Mouse (Mus musculus) thymus, postnatal 4 days (tissue): ENCODE data around the gene Cfap206.
"Not testable (repeated sequence)": the region's sequence is repeated elsewhere in the genome, so short reads cannot be mapped to it uniquely, and the experiment has no call there.

Source experiments
- DNase-seq: peaks from one replicate; pipeline ENCODE4 v3.0.0; 2021

Gene Cfap206

DNA sequence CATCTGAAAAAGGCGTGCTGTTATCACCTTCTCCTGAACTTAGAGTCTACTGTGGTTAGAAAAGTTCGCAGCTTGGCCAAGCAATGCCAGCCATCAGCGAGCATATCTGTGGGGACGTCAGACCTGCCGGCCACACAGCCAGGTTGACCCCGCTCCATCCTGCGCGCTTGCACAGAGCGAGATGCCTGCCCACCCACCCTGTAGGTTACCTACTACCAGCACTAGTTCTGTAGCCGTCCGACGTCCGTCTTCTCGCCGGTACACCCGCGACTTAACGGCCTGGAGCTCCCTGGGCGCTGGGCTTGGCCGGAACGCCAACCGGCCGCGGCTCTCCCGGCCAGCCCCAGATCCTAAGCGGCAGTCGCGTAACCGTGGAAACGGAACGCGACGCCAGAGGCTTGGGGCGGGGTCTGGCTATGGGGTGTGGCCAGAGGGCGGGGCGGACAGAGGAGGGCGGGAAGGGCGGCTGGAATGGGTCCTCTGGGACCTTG, at the start of gene Cfap206:
TSS of gene Cfap206 (minus strand) at position 356 of the 491 bp plus-strand sequence.
- DNase-seq = peak; percentile 54

DNA sequence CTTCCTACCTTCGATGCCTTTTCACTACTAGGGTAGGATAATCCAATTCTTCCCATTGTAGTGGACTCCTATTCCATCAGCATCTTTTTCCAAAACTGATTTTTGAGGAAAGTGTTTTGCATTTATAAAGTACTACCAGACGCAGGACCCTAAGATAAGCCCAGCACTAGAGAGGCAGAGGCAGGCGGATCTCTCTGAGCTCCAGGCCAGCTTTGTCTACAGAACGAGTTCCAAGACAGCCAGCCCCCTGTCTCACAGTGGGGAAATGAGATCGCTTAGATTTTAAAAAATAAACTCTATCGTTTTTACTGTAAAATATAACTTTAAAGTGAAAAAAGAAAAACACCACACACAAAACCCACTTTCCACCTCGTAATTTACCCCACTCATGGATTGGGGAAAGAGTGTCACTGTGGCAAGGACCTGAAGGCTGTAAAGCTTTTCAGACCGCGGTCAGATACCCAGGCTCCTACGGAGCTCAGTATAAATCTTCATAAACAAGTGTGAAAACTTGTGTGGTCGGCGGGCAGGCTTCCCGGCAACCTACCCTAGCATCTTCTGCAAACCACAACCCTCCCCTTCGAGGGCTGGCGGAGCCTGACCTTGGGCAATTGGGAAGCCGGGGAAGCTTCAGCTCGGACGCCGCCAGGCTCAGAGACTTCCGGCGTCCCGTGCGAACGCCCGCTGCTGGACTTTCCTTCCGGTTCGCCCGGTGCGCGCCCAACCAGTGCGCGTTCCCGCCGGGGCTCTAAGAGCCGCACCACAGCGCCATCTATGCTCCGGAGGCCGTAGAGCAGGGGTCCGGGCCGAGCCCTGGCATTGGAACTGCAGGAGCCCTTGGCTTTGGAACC, 47.9 kb upstream of the Cfap206 start, which contains the start of gene Smim8:
TSS of gene Smim8 (minus strand) at position 747 of the 851 bp plus-strand sequence.
- DNase-seq = peak; percentile 96

DNA sequence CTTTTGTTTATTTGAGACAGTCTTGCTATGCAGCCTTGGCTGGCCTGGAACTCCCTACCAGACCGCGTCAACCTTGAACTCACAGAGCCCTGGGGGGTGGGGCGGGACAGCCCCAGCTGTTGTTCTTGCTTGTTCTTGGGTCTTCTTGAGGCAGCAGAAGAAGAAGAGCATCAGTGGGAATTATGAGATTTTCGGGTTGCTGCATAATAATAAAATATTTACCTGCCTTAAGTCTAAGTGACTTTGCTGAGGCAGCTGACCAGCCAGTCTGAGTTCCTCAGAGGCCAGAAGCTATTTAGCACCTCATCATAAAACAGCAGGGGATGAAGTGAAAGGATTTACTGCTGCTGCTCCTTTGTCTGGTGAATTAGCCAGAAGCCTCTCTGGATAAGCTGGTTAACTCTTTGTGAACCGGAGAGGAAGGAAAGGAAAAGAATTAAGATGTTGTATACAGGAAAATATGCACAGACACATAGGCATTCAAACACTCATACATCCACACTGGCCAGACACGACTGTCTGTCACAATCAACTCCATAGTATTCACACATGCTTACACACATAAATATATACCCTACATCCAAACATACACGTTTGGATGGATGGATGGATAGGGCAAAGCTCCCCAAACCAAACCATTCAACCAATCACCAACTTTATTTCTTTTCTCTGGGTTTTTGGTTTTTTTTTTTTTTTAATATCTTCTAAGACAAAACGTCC, 41.8 kb upstream of the Cfap206 start:
- no peak for DNase-seq

DNA sequence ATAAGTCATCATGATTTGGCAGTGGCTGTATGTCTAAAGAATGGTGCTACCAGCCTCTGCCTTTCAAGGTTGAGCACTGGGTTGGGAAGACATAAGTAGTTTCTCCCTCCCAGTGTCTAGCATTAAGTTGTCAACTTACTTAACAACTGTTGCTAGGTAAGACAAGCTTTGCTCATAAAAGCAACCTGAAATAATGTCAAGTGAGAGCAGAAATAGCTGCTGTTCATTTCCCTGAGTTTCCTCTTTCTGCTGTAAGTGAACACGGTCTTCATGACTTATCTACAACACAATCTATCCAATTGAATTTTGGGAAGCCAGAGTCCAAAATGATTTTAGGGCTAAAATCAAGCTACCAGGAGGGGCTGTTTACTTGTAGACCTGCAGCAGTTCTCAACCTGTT, 26.2 kb upstream of the Cfap206 start, which contains the start of gene Gm136:
TSS of gene Gm136 (minus strand) at position 101 of the 400 bp plus-strand sequence.
- DNase-seq = no peak

DNA sequence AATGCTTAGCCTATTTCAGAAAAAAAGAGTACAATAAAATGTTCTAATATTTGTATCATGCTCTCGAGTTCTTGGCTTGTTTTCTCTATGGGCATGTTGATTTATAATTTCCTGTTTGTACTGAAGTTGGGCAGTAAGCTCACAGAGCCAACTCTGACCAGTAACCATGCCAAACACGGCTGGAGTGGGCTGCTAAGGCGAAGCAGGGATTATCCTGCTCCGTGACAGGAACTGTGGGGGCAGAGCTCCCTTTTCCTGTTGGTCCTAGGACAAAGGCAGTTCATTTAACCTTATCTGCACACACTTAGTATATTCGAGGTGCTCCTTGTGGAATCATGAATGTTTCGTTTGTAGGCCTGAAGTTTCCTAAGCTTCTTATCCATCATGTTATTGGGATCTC, 19.2 kb upstream of the Cfap206 start:
- no peak for DNase-seq

DNA sequence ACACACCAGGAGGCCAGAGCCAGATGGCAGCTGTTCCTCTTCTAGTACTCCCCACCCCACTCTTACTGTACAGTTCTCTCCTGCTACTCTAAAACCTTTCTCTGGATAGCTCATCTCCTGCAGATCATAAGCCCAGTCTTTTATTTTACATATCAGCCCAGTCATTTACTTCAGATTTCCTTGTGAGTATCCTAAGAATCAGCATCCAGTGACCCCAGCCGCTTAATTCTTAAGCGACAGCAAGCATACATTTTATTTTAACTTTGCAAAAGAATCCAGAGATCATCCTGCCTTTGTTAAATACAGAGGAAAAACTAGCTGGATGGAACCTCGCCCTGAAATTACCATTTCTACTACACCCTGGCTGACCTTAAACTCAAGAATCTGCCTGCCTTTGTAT, 4.5 kb upstream of the Cfap206 start:
- no peak for DNase-seq

DNA sequence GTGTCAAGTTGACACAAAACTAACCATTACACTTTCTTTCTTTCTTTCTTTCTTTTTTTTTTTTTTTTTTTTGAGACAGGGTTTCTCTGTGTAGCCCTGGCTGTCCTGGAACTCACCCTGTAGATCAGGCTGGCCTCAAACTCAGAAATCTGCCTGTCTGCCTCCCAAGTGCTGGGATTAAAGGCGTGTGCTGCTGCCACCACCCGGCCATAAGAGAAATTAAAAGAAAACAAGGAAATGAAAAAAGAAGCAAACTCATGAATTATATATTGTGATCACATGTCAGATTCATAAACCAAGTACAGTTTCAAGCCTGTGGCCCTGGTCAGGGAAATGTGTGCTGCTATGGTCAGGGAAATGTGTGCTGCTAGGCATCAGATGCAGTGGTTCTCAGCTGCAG, 3.4 kb upstream of the Cfap206 start:
- not testable (repeated sequence) for DNase-seq

DNA sequence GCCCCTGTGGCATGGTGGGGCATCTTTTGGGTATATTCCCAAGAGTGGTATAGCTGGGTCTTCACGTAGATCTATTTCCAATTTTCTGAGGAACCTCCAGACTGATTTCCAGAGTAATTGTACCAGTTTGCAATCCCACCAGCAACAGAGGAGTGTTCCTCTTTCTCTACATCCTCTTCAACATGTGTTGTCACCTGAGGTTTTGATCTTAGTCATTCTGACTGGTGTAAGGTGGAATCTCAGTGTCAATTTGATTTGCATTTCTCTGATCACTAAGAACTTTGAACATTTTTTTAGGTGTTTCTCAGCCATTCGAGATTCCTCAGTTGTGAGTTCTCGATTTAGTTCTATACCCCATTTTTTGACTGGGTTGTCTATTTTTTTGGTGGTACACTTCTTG, 4.3 kb downstream of the Cfap206 start:
- DNase-seq = not testable (repeated sequence)

DNA sequence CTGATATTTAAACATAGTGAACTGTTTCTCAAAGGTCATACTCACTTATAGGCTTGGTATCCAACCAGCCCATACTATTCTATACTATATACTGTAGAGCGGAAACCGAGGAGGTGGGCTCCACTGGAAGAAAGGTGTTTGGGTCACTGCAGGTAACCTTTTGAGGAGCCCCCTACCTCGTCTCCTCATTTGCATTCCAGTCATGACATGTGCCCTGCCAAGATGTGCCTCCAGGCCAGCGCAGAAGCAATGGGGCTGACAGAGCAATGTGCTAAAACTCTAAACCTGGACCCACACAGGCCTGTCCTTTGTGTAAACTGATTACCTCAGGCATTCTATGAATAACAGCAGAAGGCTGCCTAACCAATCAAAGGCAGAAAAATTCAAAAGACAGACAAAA, 5.7 kb downstream of the Cfap206 start:
- no peak for DNase-seq

DNA sequence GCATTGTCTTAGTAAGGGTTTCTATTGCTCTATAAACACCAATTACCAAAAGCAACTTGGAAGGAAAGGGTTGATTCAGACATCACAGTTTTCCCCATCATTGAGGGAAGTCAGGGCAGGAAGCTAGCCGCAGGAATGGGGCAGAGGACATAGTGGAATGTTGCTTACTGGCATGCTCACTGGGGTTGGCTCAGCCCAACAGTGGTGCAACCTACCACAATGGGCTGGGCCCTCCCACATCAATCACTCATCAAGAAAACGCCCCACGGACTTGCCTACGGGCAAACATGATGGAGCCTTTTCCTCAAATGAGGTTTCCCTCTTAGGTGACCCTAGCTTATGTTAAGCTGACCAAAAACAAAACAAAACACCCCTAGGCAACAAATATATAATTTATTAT, 6.8 kb downstream of the Cfap206 start:
- DNase-seq = no peak

DNA sequence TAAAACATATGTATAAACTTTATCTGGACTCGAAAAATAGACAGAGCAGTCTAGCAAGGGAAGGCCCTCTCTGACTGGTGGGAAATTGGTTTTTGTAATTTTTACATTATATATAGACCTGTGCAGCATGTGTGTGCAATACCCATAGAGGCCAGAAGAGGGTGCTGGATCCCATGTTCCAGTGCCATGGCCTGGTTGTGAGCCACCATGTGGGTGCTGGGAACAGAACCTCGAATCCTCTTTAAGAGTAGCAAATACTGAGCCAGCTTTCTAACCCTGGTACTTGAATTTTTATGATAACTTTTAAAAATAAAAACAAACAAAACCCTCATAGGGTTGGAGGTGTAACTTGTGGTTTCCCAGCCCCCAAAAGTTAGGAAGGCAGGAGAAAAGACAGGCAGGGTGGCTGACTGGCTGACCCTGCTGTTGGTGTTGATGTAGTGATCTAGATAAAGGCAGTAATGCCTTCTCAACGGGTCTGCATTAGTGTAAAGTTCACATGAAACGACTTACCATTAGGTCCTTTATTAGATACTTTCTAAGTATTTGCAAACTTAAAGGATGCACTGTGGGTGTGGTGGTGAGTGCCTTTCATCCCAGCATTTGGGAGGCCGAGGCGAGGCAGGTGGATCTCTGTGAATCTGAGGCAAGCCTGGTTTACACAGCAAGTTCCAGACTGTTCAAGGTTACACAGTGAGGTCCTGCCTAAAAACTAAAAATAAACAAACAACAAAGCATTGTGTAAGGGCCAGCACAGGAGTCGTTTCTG, 9.7 kb downstream of the Cfap206 start:
- no peak for DNase-seq

DNA sequence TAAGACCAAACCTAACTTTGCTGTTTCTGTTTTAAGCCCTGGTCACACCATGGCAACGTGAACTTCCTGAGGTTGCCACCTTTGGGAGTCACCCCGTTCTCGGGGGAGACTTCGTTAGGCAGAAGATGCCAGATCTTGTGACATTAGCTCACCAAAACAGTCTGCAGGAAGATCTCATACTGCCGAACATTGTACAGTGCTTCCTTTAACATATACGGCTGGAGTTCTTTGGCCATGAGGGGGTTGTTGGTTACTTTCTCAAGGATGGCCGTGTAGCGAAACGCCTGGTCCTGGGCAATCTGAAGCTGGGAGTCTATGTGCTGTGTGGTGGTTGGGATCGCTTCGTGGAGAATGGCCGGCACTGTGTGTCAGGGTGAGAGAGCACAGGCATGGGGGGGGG, 10.6 kb downstream of the Cfap206 start:
- DNase-seq = no peak

DNA sequence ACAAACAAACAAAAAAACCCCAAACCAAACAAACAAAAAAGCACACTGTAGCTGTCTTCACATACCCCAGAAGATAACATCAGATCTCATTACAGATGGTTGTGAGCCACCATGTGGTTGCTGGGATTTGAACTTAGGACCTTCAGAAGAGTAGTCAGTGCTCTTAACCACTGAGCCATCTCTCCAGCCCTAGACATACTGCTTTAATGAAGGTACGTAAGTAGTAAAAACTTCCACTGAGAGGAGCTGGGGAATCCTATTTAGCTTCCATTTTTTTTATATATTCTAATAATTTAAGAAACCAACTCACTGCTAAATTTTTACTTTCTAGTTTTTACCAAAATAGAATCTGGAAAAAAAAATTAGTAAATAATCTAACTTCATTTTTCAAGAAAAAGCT, 14.9 kb downstream of the Cfap206 start:
- DNase-seq = no peak

DNA sequence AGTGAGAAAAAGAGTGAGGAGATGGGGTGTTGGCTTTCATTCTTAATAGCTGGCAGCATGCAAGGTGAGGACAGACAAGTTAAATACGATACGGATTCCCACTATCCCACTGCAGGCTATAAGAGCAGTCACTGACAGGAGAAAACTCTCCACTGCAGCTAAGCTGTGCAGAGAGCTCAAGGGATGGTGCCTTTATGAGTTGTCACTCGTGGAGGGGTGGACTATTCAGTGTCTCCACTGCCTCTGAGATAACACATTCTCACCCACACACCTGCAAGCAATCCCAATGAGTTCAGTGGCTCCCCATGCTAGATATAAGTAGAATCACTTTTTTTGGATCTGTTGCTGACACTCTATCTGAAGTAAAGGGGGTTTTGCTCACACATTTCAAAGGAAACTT, 21.9 kb downstream of the Cfap206 start:
- no peak for DNase-seq

DNA sequence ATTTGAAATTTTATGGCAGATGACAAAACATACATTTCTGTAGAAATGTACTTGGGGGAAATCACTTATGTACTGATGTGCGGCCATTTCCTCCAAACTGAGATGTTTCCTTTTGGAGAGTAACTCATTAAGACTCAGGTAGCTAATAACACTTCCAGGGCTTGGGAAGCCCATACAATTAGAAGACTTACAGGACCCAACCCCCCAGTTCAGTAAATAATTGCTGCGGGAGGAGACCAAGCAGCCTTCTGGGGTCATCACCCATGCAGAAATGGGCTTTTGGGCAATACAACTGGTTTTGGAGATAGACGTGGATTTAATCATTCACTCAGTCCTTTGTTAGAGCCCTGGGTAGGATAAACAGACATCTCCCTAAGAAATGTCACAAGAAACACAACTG, 22.8 kb downstream of the Cfap206 start:
- no peak for DNase-seq

DNA sequence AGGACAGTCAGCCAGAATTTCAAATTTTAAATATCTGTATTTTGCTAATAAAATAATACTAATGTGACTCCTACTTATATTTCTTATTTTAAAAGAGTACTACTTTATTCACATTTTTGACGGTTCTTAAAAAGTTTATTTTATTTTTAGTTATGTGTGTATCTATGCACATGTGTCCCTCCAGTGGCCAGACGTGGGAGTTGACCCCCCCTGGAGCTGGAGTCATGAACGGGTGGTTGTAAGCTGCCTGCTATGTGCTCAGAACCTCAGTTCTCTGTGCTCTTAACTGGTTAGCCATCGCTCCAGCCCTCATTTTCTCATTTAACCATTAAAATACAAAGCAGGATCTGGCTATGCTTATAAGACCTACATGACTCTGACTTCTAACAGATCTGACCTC, 27.0 kb downstream of the Cfap206 start:
- no peak for DNase-seq

DNA sequence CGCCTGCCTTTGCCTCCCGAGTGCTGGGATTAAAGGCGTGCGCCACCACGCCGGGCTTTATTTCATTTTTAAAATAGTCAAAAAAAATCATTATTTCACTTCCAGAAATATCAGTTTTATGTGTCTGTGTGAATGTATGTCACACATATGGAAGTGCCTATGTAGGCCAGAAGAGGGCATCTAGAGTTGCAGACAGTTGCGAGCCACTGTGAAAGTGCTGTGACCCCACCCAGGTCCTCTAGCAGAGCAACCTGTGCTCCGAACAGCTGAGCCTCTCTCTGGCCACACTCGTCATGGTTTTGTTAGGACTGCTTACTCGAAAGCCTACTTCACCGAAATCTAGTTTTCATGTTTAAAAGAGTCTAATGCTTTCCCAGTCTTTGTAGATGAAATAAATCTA, 27.8 kb downstream of the Cfap206 start:
- no peak for DNase-seq

DNA sequence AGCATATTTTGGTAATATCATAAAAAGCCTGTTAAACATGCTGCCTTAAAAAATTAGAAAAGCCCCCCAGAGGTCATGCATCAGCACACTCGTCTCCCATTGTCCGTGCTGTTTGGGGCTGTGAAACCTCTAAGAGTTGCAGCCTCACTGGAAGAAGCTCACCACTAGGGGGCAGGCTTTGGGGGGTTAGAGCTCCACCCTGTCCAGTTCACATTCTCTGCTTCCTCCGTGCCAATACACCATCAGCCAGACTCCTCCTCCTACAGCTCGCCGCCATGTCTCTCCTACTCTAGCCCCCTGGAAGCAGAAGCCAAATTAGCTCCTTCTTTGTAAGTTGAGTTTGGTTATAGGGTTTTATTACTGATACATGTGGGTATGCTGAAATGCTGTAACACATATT, 28.5 kb downstream of the Cfap206 start:
- DNase-seq = peak; percentile 84

DNA sequence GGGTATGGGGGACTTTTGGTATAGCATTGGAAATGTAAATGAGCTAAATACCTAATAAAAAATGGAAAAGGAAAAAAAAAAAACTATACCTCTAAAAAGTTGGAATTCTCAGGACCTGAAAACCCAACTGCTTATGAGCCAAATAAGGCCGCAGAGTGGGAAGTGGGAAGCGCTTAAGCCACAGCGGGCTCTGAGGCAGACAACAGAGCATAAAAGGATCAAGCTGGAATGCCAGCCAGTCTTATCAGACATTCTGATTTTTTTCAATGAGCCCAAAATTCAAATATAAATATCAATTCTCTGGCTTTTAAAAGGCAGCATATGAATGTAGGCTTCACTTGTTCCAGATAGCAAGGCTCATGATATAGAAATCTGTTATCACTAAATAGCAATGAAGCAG, 42.0 kb downstream of the Cfap206 start:
- DNase-seq = no peak

DNA sequence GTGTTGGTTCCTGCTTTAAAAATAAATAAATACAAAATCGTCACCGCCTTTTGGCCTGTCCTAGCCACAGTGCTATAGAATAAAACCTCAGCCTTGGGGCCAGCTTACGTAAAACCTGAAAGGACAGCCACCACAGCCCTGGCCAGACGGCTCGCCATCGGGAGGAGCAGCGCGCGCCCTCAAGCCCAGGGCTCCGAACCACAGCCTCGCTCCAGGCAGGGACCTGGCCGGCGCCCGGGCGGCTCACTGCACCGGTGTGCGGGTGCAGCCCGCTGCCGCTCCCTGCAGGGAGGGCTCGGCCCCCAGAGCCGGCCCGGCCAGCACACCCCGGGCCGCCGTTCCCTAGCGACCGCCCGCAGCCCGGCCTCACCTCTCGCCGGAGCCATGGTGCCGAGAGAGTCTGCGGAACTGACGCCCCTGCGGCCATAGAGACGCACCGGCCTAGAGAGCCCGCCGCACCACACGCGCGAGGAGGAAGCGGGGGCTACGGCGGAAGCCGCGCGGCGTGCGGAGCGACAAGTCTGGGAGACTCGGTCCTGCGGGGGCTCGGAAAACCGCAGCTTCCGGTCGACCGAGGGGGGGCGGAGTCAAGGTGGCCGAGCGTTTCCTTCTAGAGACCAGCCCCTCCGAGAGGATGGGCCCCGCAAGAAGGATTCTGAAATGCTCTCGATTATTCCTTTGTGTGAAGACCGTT, 43.0 kb downstream of the Cfap206 start, which contains the start of gene Slc35a1:
TSS of gene Slc35a1 (minus strand) at position 565 of the 694 bp plus-strand sequence.
- DNase-seq = peak; percentile 95

DNA sequence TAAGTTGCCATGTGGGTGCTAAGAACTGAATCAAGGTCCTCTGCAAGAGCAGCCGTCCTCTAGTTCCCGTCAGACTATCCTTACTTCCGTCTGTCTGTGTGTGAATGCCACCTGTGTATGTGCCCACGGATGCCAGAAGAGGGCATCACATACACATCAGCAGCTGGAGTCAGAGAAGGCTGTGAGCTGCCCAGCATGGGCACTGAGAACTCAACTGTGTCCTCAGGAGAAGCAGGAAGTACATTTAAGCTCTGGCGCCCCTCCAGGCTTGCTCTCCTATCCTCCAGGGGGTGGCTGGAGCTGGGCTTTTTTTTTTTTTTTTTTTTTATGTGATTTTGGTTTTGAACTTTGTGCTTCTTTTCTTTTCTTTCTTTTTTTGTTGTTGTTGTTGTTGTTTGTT, 49.5 kb downstream of the Cfap206 start:
- DNase-seq = no peak

DNA sequence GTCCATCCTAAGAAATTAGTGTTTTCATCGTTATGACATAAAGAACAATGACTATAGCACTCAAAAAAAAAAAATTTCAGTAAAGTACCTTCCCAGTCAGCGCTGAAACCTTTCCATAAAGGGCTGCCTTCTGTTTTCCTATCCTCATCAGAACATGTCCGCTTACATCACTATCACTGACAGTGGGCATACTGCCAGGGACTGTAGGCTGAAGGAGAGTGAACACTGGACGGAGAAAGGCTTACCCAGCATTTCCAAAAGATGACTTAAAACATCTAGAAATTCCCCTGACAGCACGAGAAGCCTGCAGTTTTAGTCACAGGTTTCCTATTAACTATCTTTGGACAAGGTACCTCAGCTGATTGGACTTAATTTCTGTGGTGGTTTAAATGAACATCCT, 56.3 kb downstream of the Cfap206 start:
- DNase-seq = no peak
